Mouse (Mus musculus) left cerebral cortex, postnatal 25 days (tissue): ENCODE data around the gene Plekha7. TPM values are rescaled to one million over a fixed set of nuclear protein-coding genes. Genes with fewer than 3 reads are reported as not detected.

ENCODE experiments used
- DNase-seq, 2 experiments: peaks; one replicate each; pipeline ENCODE4 v3.0.0; 2022; ENCODE audit warnings: low spot score in 2 of 2, mixed read lengths in 1 of 2
- intact Hi-C: fragments of 180-260 bp; cut with DNase I; formaldehyde crosslinking; loops from one replicate; pipeline ENCODE4 v1.15.1; 2025
- total RNA-seq, 2 experiments: library from RNA; stranded (reverse); gene quantifications; 2 replicates each; pipeline ENCODE4 v1.2.3; 2021

Plekha7 gene
- total RNA-seq, result 10 to 100 TPM; 19.2 to 20.3 TPM

GRCm38 (mm10) chr7:116307871-116308631, at the start of gene Plekha7:
Gene Plekha7 (minus strand): TSS chr7:116308376.
- intact Hi-C loops, result no loop called here
- no peak for DNase-seq

GRCm38 (mm10) chr7:116336226-116336625, 28.1 kb upstream of the Plekha7 start:
- intact Hi-C loops, result no loop called here
- DNase-seq, result peak; percentile 42 to 49

GRCm38 (mm10) chr7:116335133-116335532, 27.0 kb upstream of the Plekha7 start:
- intact Hi-C loops, result no loop called here
- DNase-seq, result no peak

- DNase-seq, result peak in 1 of 2 experiments; percentile 9
- intact Hi-C loops, result no loop called here
Measured at GRCm38 (mm10) chr7:116334669-116335038, 26.5 kb upstream of the Plekha7 start.

GRCm38 (mm10) chr7:116333713-116334668, 25.8 kb upstream of the Plekha7 start, which contains the start of gene Rps13:
Gene Rps13 (minus strand): TSS chr7:116334195.
- intact Hi-C loops, result no loop called here
- DNase-seq, result peak; percentile 99

- DNase-seq, result peak in 1 of 2 experiments; percentile 81
- intact Hi-C loops, result no loop called here
Measured at GRCm38 (mm10) chr7:116331246-116331645, 23.1 kb upstream of the Plekha7 start.

- intact Hi-C loops, result no loop called here
- DNase-seq, result no peak
Measured at GRCm38 (mm10) chr7:116329858-116330257, 21.7 kb upstream of the Plekha7 start.

- intact Hi-C loops, result no loop called here
- DNase-seq, result no peak
Measured at GRCm38 (mm10) chr7:116328777-116329176, 20.6 kb upstream of the Plekha7 start.

- intact Hi-C loops, result no loop called here
- no peak for DNase-seq
Measured at GRCm38 (mm10) chr7:116327901-116328300, 19.7 kb upstream of the Plekha7 start.

GRCm38 (mm10) chr7:116323331-116323964, 15.3 kb upstream of the Plekha7 start:
- intact Hi-C loops, result loop anchor here (1.0 to 5.0 kb wide), 2 partner anchors 77 to 161 kb away; no protein-coding TSS in a partner anchor
- DNase-seq, result peak; percentile 60 to 70

GRCm38 (mm10) chr7:116309456-116309855, 1.3 kb upstream of the Plekha7 start:
- DNase-seq, result no peak
- intact Hi-C loops, result no loop called here

- intact Hi-C loops, result no loop called here
- DNase-seq, result no peak
Measured at GRCm38 (mm10) chr7:116308632-116308991, 436 bp upstream of the Plekha7 start.

- intact Hi-C loops, result no loop called here
- DNase-seq, result peak; percentile 20 to 35
Measured at GRCm38 (mm10) chr7:116307099-116307870, 891 bp downstream of the Plekha7 start.

GRCm38 (mm10) chr7:116306601-116307000, 1.6 kb downstream of the Plekha7 start:
- DNase-seq, result no peak
- intact Hi-C loops, result no loop called here

- intact Hi-C loops, result no loop called here
- DNase-seq, result no peak
Measured at GRCm38 (mm10) chr7:116301661-116302311, 6.4 kb downstream of the Plekha7 start.

GRCm38 (mm10) chr7:116301144-116301543, 7.0 kb downstream of the Plekha7 start:
- intact Hi-C loops, result no loop called here
- no peak for DNase-seq

GRCm38 (mm10) chr7:116298851-116299250, 9.3 kb downstream of the Plekha7 start:
- intact Hi-C loops, result no loop called here
- no peak for DNase-seq

- intact Hi-C loops, result no loop called here
- DNase-seq, result no peak
Measured at GRCm38 (mm10) chr7:116298389-116298788, 9.8 kb downstream of the Plekha7 start.

GRCm38 (mm10) chr7:116294961-116295360, 13.2 kb downstream of the Plekha7 start:
- intact Hi-C loops, result no loop called here
- DNase-seq, result no peak
